Mouse (Mus musculus) liver, embryonic 14.5 days (tissue): ENCODE results near the gene Mrrf.

Experiments used
- CTCF ChIP-seq: IDR thresholded peaks from 2 replicates; pipeline ENCODE4 v1.5.1; 2016; ENCODE audit warnings: antibody characterized with exemption, low read depth, control low read depth
- EP300 ChIP-seq: IDR thresholded peaks from 2 replicates; pipeline ENCODE4 v1.6.1; 2016; ENCODE audit warnings: antibody characterized with exemption, low read depth

DNA sequence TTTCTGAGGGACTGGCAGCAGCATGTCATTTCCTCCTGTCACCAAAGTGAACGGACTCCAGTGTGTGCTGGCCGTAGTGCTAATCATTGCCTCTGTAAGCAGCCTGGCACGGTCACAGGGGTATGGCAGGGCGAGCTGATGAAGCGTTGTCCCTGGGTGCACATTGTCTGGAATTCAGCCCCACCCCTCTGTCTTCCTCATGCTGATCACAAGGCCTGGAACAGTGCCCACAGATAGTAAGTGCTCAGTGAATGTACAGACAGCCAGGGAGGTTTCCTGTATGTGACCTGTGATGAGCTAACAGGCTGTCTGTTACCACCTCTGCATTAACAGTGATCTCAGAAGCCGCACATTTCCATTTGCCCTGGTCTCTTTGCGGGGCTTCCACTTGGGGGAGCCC is 76.9 kb downstream of the Mrrf start:
- TF ChIP-seq CTCF (no peak), EP300 (no peak)
